Mouse (Mus musculus) ES-E14 (cell line): ENCODE measurements around the gene Fchsd2.

Source experiments
- CHD2 ChIP-seq: IDR thresholded peaks from 2 replicates; pipeline ENCODE4 v1.6.1; 2014; ENCODE audit warnings: mild to moderate bottlenecking, low read depth, low read length, inconsistent platforms
- HCFC1 ChIP-seq: IDR thresholded peaks from 2 replicates; pipeline ENCODE4 v1.6.1; 2012; ENCODE audit warnings: low read length, inconsistent platforms, borderline replicate concordance; ENCODE audit not compliant: insufficient read depth
- ZNF384 ChIP-seq: IDR thresholded peaks from 2 replicates; pipeline ENCODE4 v1.6.1; 2012; ENCODE audit warnings: low read depth, low read length, inconsistent platforms

GRCm38 (mm10) chr7:101293138-101293537 lies 200.5 kb downstream of the Fchsd2 start:
- TF ChIP-seq ZNF384: no peak
- TF ChIP-seq CHD2: no peak
- TF ChIP-seq HCFC1: no peak
